Comparison of ENCODE assay signal across 9 mouse cellular contexts in genomic region chr9:86951958-86952509, GRCm38 (mm10).
DNase-seq lines count a peak whose midpoint lies in the region; ATAC-seq and TF ChIP-seq lines count a peak whose summit lies in the region.
"Had no signal": no experiment of that assay in that cellular context is flagged by ENCODE, and none has a peak within 500 bp of the region (broad histone marks: within the 10 kb centered on the region; RNA-seq: fewer than 3 reads in every experiment).

No protein-coding gene starts in this region.

- 0 out of 2 replicates have a peak overlapping the region, but pooled peaks have one; percentile 16 for H3K4me2 ChIP-seq in hindbrain, embryonic 15.5 days
- H3K4me2 ChIP-seq in hindbrain, embryonic 12.5 days (replicated peaks): no peak overlapping the region
- no peak overlapping the region for H3K4me2 ChIP-seq in intestine, embryonic 16.5 days (ENCODE audit: low read depth, low read length)
- H3K4me2 ChIP-seq in midbrain, embryonic 16.5 days (ENCODE audit: low read length): 0 out of 2 replicates have a peak overlapping the region, but pooled peaks have one; percentile 0

- 0 out of 2 replicates have a peak overlapping the region, but pooled peaks have one; percentile 2 for H3K27ac ChIP-seq in hindbrain, embryonic 15.5 days (replicated peaks)
- no peak overlapping the region; the same call in 1 of the 2 replicates for H3K27ac ChIP-seq in hindbrain, embryonic 12.5 days
- H3K27ac ChIP-seq in intestine, embryonic 16.5 days (ENCODE audit: low read length): no peak overlapping the region
- H3K27ac ChIP-seq in midbrain, embryonic 16.5 days (ENCODE audit: low read length): no peak overlapping the region
- H3K27ac ChIP-seq in gastrocnemius, adult 2 months: no peak overlapping the region

- H3K9me3 ChIP-seq in hindbrain, embryonic 15.5 days: no peaks in the 10 kb centered on the region
- no peaks in the 10 kb centered on the region for H3K9me3 ChIP-seq in hindbrain, embryonic 12.5 days (replicated peaks)
- no peaks in the 10 kb centered on the region for H3K9me3 ChIP-seq in intestine, embryonic 16.5 days (ENCODE audit: control insufficient read depth, low read length)
- no peaks in the 10 kb centered on the region for H3K9me3 ChIP-seq in midbrain, embryonic 16.5 days (replicated peaks; ENCODE audit: control insufficient read depth, low read length, poor library complexity, severe bottlenecking)

- H3K27me3 ChIP-seq in hindbrain, embryonic 15.5 days: no peaks in the 10 kb centered on the region
- no peaks in the 10 kb centered on the region for H3K27me3 ChIP-seq in hindbrain, embryonic 12.5 days
- no peaks in the 10 kb centered on the region for H3K27me3 ChIP-seq in intestine, embryonic 16.5 days (replicated peaks; ENCODE audit: control insufficient read depth, insufficient read depth, low read length)
- H3K27me3 ChIP-seq in midbrain, embryonic 16.5 days (ENCODE audit: control insufficient read depth, insufficient read depth, low read depth, low read length): no peaks in the 10 kb centered on the region

- ATAC-seq in hindbrain, embryonic 15.5 days (ENCODE audit: low FRiP score, low read depth): peak; percentile 34; the same call in 1 of the 2 replicates
- no peak for ATAC-seq in hindbrain, embryonic 12.5 days (ENCODE audit: low FRiP score)
- ATAC-seq in intestine, embryonic 16.5 days: peak; percentile 74
- ATAC-seq in midbrain, embryonic 16.5 days: peak; percentile 79

- no peak overlapping the region for H3K9ac ChIP-seq in hindbrain, embryonic 15.5 days
- no peak overlapping the region for H3K9ac ChIP-seq in hindbrain, embryonic 12.5 days
- no peak overlapping the region for H3K9ac ChIP-seq in intestine, embryonic 16.5 days (ENCODE audit: low read depth, low read length)
- no peak overlapping the region for H3K9ac ChIP-seq in midbrain, embryonic 16.5 days (ENCODE audit: low read depth, low read length)

- peak; percentile 6 for DNase-seq in embryo, embryonic 10.5 days (ENCODE audit: low spot score)
- no peak for DNase-seq in gastrocnemius, adult 2 months
- no peak for DNase-seq in T-cell, adult 2 months (ENCODE audit: low spot score)
- DNase-seq in gastrocnemius, postnatal 25 days: no peak
- DNase-seq: lung, postnatal 36 days had no signal

- no peak for TF ChIP-seq CTCF in gastrocnemius, adult 2 months (IDR thresholded peaks at IDR 0.05)

- H3K4me1 ChIP-seq in hindbrain, embryonic 15.5 days (replicated peaks): peaks cover 8% of the 10 kb centered on the region; the same call in 1 of the 2 replicates
- no peaks in the 10 kb centered on the region for H3K4me1 ChIP-seq in hindbrain, embryonic 12.5 days
- H3K4me1 ChIP-seq in intestine, embryonic 16.5 days (ENCODE audit: control insufficient read depth, insufficient read depth, low read length): no peaks in the 10 kb centered on the region
- peaks cover 7% of the 10 kb centered on the region for H3K4me1 ChIP-seq in midbrain, embryonic 16.5 days (ENCODE audit: control insufficient read depth, insufficient read depth, low read length)

- H3K36me3 ChIP-seq in hindbrain, embryonic 15.5 days: no peaks in the 10 kb centered on the region
- no peaks in the 10 kb centered on the region for H3K36me3 ChIP-seq in hindbrain, embryonic 12.5 days
- H3K36me3 ChIP-seq in intestine, embryonic 16.5 days (ENCODE audit: control insufficient read depth, insufficient read depth, low read length): no peaks in the 10 kb centered on the region
- no peaks in the 10 kb centered on the region for H3K36me3 ChIP-seq in midbrain, embryonic 16.5 days (ENCODE audit: control insufficient read depth, insufficient read depth, low read length)

- H3K4me3 ChIP-seq in hindbrain, embryonic 15.5 days: no peak overlapping the region
- H3K4me3 ChIP-seq in hindbrain, embryonic 12.5 days: no peak overlapping the region
- no peak overlapping the region for H3K4me3 ChIP-seq in intestine, embryonic 16.5 days (ENCODE audit: low read length)
- H3K4me3 ChIP-seq in midbrain, embryonic 16.5 days (ENCODE audit: low read depth, low read length): no peak overlapping the region
- no peak overlapping the region for H3K4me3 ChIP-seq in gastrocnemius, adult 2 months

- 54% methylated on average over 11 of the region's 11 CpGs for WGBS in hindbrain, embryonic 15.5 days
- WGBS in hindbrain, embryonic 12.5 days: 57% methylated on average over 11 of the region's 11 CpGs
- WGBS in intestine, embryonic 16.5 days: 48% methylated on average over 11 of the region's 11 CpGs
- 51% methylated on average over 11 of the region's 11 CpGs for WGBS in midbrain, embryonic 16.5 days

- intact Hi-C loops in gastrocnemius, adult 2 months (cut with DNase I): no loop called here

Comparison
In these comparisons a context has a peak if more than half of its experiments do, and no peak if none do; other contexts are left out.
1. H3K4me2 ChIP-seq: peak in hindbrain, embryonic 15.5 days (single experiment) and midbrain, embryonic 16.5 days (single experiment); none in hindbrain, embryonic 12.5 days (single experiment) and intestine, embryonic 16.5 days (single experiment).